Mouse (Mus musculus): ENCODE data around the gene Cbr1.

GRCm38 (mm10) chr16:93584976-93585702, 20.5 kb upstream of the Cbr1 start:
- TF ChIP-seq JUN (IDR thresholded peaks at IDR 0.05; ENCODE audit: insufficient read depth, low read depth, low read length) (no peak), CTCF (conservative IDR thresholded peaks at IDR 0.05 in 1 of 2, IDR thresholded peaks at IDR 0.05 in 1 of 2; ENCODE audit: low read depth in 2 of 2, low read length in 2 of 2) (no peak), ZC3H11A (IDR thresholded peaks at IDR 0.05; ENCODE audit: low read depth, low read length) (no peak)
